Mouse (Mus musculus) kidney, adult 2 months (tissue): ENCODE results near the gene Mapk8. TPM values are rescaled to one million over a fixed set of nuclear protein-coding genes. Genes with fewer than 3 reads are reported as not detected.

Experiments used
- DNase-seq: peaks from one replicate; pipeline ENCODE4 v3.0.0; 2021
- H3K27ac ChIP-seq: fragments of 200-500 bp; 2 replicates; pipeline ENCODE4 v1.5.1; 2012; ENCODE audit warnings: low read depth, low read length, control low read depth, inconsistent platforms; ENCODE audit not compliant: insufficient read depth
- H3K27me3 ChIP-seq: fragments of 200-500 bp; replicated peaks from 2 replicates; pipeline ENCODE4 v1.6.1; 2012; ENCODE audit warnings: mild to moderate bottlenecking, moderate library complexity, low read length, inconsistent platforms; ENCODE audit not compliant: control insufficient read depth, insufficient read depth
- H3K36me3 ChIP-seq: fragments of 200-500 bp; 2 replicates; pipeline ENCODE4 v1.6.1; 2012; ENCODE audit warnings: mild to moderate bottlenecking, moderate library complexity, low read length, inconsistent platforms; ENCODE audit not compliant: control insufficient read depth, insufficient read depth
- H3K4me1 ChIP-seq: fragments of 200-500 bp; 2 replicates; pipeline ENCODE4 v1.6.1; 2011; ENCODE audit warnings: low read length; ENCODE audit not compliant: control insufficient read depth, insufficient read depth
- H3K4me3 ChIP-seq: fragments of 200-500 bp; 2 replicates; pipeline ENCODE4 v1.5.1; 2011; ENCODE audit warnings: mild to moderate bottlenecking, low read depth, low read length, control low read depth; ENCODE audit not compliant: insufficient read depth
- CTCF ChIP-seq: fragments of 200-500 bp; conservative IDR thresholded peaks from 2 replicates; pipeline ENCODE4 v1.5.1; 2011; ENCODE audit warnings: low read depth, mild to moderate bottlenecking, control low read depth, low read length, moderate library complexity, mixed read lengths; ENCODE audit not compliant: insufficient read depth, insufficient read length
- POLR2A ChIP-seq: fragments of 200-500 bp; IDR thresholded peaks from one replicate; pipeline ENCODE4 v1.6.1; 2011; ENCODE audit warnings: low read depth, low read length, control low read depth
- WGBS: fragments of 180-500 bp; shearing (Covaris S2); methylation state at CpG from one replicate; pipeline ENCODE4 v1.1.7; 2018; 5-methylcytosine and 5-hydroxymethylcytosine counted together
- polyA plus RNA-seq: library from polyadenylated mRNA; depleted of rRNA; stranded (reverse); fragments of >200 nt; gene quantifications from 2 replicates; pipeline ENCODE4 v1.2.3, GENCODE M21; 2012

Mapk8 gene
- polyA plus RNA-seq, 1 experiment, result 9.5 TPM

DNA sequence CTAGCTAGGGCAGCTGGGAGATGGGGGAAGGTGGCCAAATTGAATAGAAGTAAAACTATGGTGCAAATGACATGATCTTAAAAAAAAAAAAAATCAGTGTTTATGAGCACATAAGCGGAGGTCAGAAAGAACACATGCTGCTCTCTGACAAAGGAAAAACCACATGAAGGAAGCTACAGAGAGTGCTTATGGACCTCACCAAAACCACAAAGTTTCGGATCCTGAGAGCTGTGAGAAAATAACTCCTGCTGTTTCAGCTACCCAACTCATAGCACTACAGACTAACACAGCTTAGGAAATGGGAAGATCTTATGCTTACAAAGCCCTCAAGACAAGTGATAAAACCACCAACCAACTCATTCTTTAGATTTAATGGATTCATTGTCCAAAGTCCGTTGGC, 46.9 kb downstream of the Mapk8 start:
- DNase-seq, result no peak
- no peak overlapping the region for H3K4me3 ChIP-seq
- peaks cover 2% of the 10 kb centered on the region; the same call in 1 of the 2 replicates for H3K36me3 ChIP-seq
- 76% methylated on average over 3 of the region's 3 CpGs for WGBS
- H3K27me3 ChIP-seq, result no peaks in the 10 kb centered on the region
- TF ChIP-seq CTCF (no peak), POLR2A (no peak)
- no peak overlapping the region for H3K27ac ChIP-seq
- H3K4me1 ChIP-seq, result no peaks in the 10 kb centered on the region

DNA sequence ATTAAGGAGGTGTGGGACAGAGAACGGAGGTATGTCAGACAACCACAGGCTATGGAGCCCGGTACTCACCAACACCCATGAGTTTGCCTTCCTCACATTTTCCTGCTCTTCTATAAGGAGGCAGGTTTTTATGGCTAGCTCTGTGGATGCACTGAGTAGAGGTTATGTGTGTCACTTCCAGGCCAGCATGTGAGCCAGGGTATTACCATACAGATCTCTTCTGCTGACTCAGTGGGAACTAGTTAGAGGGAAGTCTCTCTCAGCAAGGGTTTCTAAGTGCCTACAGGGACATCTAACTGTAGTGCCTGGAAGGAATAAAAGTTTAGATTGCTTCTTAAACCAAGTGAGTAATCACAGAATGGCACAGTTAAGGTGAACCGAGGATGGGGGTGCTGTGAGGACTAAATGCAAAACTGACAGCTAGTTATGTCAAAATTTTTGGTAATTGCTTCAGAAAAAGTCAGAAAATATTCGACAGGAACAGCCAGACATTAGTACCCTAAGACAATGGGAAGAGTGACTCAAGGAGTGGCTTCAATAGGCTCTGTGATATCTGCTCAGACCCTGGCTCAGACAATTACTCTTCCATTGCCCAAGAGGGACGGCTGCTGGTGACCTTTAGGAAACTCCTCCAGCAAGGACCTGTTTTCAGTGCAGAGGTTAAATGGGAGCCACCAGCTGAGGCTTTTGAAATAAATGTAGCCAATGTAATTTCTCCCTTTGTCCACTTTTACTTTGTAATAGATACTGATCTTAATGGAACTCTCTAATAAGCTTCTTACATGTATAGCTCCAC, 48.7 kb downstream of the Mapk8 start:
- peaks cover 2% of the 10 kb centered on the region; the same call in 1 of the 2 replicates for H3K36me3 ChIP-seq
- 89% methylated on average over 5 of the region's 5 CpGs for WGBS
- no peaks in the 10 kb centered on the region for H3K4me1 ChIP-seq
- no peak overlapping the region for H3K27ac ChIP-seq
- no peak overlapping the region for H3K4me3 ChIP-seq
- TF ChIP-seq CTCF (no peak), POLR2A (no peak)
- no peaks in the 10 kb centered on the region for H3K27me3 ChIP-seq
- DNase-seq, result no peak

DNA sequence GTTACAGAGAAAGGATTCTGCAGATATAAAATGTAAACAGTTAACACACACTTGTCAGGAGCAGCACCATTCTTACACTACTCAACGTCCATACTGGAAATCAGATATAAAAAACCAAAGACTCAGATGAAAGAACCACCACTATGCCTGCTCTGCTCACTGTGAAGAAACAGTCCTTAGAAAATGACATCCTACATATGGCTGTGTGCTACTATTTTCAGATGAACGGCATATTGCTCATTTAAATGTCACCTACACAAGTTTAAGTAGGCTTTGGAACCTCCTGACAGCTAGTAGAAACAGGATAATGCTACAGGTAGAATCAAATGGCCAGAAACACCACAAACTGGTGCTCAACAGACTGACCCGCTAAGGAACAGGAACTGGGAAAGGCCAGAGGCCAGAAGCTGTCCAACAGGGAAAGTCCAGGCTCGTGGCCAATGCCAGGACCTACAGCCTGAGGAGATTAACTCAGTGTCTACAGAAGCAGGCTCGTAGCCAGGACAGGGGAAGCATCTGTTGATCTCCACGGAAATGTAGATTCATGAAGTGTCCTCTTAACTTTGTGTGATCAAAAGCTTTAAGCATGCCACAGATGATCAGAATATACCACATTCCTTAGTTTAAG, 66.0 kb downstream of the Mapk8 start:
- no peak overlapping the region for H3K27ac ChIP-seq
- TF ChIP-seq CTCF (no peak), POLR2A (no peak)
- peaks cover 4% of the 10 kb centered on the region; the same call in 1 of the 2 replicates for H3K4me1 ChIP-seq
- no peak for DNase-seq
- no peaks in the 10 kb centered on the region; the same call in 1 of the 2 replicates for H3K36me3 ChIP-seq
- H3K4me3 ChIP-seq, result no peak overlapping the region
- no peaks in the 10 kb centered on the region for H3K27me3 ChIP-seq
- WGBS, result 65% methylated on average over 6 of the region's 6 CpGs

DNA sequence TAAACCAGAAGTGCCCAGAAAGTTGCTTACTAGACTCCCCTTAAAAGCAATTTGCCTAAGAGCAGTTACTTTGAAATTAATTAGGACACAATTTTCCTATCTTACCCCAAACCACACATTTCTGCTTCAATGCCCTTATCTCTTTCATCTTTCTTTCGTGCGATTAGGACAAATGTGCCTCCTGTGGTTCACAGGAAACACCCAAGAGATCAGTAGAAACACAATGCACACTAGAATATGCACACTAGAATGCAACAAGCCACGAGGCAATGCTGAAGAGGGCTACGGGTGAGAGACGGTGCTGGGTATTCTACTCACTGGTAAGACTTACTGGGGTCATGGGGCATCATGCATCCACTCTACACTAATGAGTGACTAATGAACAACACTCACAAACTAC, 68.2 kb downstream of the Mapk8 start:
- no peak overlapping the region for H3K27ac ChIP-seq
- peaks cover 4% of the 10 kb centered on the region; the same call in 1 of the 2 replicates for H3K4me1 ChIP-seq
- H3K27me3 ChIP-seq, result no peaks in the 10 kb centered on the region
- no peak for DNase-seq
- TF ChIP-seq CTCF, result no peak
- no peak for TF ChIP-seq POLR2A
- no peak overlapping the region for H3K4me3 ChIP-seq
- no peaks in the 10 kb centered on the region for H3K36me3 ChIP-seq
- 72% methylated on average over 5 of the region's 5 CpGs for WGBS

DNA sequence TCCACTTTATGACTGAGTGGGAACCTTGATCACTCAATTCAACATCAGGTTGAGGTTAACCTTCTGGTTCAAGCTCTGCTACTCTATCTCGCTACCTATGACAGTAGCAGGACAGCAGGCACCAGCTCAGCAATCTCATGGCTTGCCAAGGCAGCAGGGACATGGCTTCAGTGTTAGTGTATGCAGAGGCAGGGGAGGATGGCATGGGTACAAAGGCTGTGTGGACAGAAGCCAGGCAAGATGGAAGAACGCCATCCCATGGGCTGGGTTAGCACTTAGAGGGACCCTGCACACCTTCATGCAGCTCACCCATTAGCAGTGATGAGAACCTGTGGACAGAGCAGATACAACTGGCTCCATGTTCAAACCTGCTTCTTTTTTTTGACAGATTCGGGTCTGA, 69.7 kb downstream of the Mapk8 start:
- TF ChIP-seq POLR2A (no peak), CTCF (no peak)
- Histone ChIP-seq H3K36me3 (no peaks in the 10 kb centered on the region), H3K27ac (no peak overlapping the region), H3K27me3 (no peaks in the 10 kb centered on the region), H3K4me3 (no peak overlapping the region), H3K4me1 (peaks cover 4% of the 10 kb centered on the region; the same call in 1 of the 2 replicates)
- peak; percentile 56 for DNase-seq
- 74% methylated on average over 3 of the region's 3 CpGs for WGBS

DNA sequence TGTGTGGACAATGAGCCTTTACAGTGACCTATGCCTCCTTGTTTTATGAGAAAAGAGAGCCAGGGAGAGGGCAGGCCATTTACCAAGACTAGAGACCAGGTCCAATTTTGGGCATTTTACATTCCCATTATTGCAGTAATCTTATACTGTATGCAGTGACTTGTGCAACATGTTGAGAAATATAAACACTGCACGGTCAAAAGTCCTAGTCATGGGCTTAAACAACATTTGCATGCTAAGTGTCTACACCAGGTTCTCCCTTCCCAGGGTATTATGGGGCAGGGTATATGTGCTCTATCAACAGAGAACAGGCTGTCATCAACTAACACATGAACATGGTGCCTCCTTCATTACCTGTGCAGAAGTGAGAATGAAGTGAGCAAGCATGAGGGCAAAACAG, 72.9 kb downstream of the Mapk8 start:
- H3K4me1 ChIP-seq, result peaks cover 4% of the 10 kb centered on the region; the same call in 1 of the 2 replicates
- H3K4me3 ChIP-seq, result no peak overlapping the region
- TF ChIP-seq CTCF (no peak), POLR2A (no peak)
- no peak for DNase-seq
- H3K27ac ChIP-seq, result no peak overlapping the region
- 62% methylated on average over 1 of the region's 1 CpGs for WGBS
- H3K36me3 ChIP-seq, result no peaks in the 10 kb centered on the region
- no peaks in the 10 kb centered on the region for H3K27me3 ChIP-seq

DNA sequence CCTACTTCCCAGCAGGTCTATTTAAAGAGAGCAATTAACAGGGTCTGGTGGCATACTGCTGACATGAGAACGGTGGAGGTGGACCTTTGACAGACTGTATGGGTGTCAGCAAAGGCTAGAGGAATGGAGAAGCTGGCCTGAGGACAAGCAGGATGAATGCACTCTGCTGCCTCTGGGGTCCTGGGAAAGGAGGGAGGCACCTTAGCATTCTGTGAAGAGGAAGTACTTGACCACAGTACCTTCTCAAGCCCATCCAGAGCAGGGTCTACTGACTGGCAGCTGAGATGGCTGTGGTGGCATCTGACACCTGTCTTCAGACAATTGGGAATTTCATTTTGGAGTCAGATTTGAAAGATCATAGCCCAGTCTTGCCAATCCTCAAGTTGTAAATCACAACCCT, 73.7 kb downstream of the Mapk8 start:
- Histone ChIP-seq H3K4me1 (peaks cover 4% of the 10 kb centered on the region; the same call in 1 of the 2 replicates), H3K27ac (no peak overlapping the region), H3K36me3 (no peaks in the 10 kb centered on the region), H3K4me3 (no peak overlapping the region), H3K27me3 (no peaks in the 10 kb centered on the region)
- 27% methylated on average over 1 of the region's 1 CpGs for WGBS
- DNase-seq, result no peak
- TF ChIP-seq CTCF (no peak), POLR2A (no peak)
